Mouse (Mus musculus) liver, adult 2 months (tissue): ENCODE data around the gene Atn1. TPM values are rescaled to one million over a fixed set of nuclear protein-coding genes. Genes with fewer than 3 reads are reported as not detected.

Experiments used
- DNase-seq: peaks from one replicate; pipeline ENCODE4 v3.0.0-alpha.2; 2011; ENCODE audit warnings: low read depth, low spot score; ENCODE audit errors: extremely low read depth
- H3K27ac ChIP-seq: fragments of 200-500 bp; replicated peaks from 2 replicates; pipeline ENCODE4 v1.5.1; 2012; ENCODE audit warnings: low read depth, mild to moderate bottlenecking, control low read depth, inconsistent platforms, low read length; ENCODE audit not compliant: insufficient read depth
- H3K27me3 ChIP-seq: fragments of 200-500 bp; 2 replicates; pipeline ENCODE4 v1.6.1; 2012; ENCODE audit warnings: mild to moderate bottlenecking, moderate library complexity, low read length, inconsistent platforms; ENCODE audit not compliant: control insufficient read depth, insufficient read depth
- H3K36me3 ChIP-seq: fragments of 200-500 bp; 2 replicates; pipeline ENCODE4 v1.6.1; 2012; ENCODE audit warnings: low read length, inconsistent platforms; ENCODE audit not compliant: control insufficient read depth, insufficient read depth
- H3K4me1 ChIP-seq: fragments of 200-500 bp; 2 replicates; pipeline ENCODE4 v1.6.1; 2011; ENCODE audit warnings: low read length; ENCODE audit not compliant: control insufficient read depth, insufficient read depth
- H3K4me3 ChIP-seq: fragments of 200-500 bp; 2 replicates; pipeline ENCODE4 v1.5.1; 2011; ENCODE audit warnings: low read depth, mild to moderate bottlenecking, control low read depth, low read length, moderate library complexity; ENCODE audit not compliant: insufficient read depth
- H3K79me2 ChIP-seq: fragments of 200-500 bp; 2 replicates; pipeline ENCODE4 v1.6.1; 2012; ENCODE audit warnings: inconsistent platforms, mild to moderate bottlenecking, low read length, moderate library complexity; ENCODE audit not compliant: control insufficient read depth, insufficient read depth
- H3K9ac ChIP-seq: fragments of 200-500 bp; 2 replicates; pipeline ENCODE4 v1.6.1; 2012; ENCODE audit warnings: low read depth, mild to moderate bottlenecking, control low read depth, inconsistent platforms, low read length
- CTCF ChIP-seq: fragments of 200-500 bp; IDR thresholded peaks from 2 replicates; pipeline ENCODE4 v1.5.1; 2011; ENCODE audit warnings: low read depth, low read length, control low read depth
- POLR2A ChIP-seq: fragments of 200-500 bp; IDR thresholded peaks from 2 replicates; pipeline ENCODE4 v1.6.1; 2011; ENCODE audit warnings: low read length, control low read depth; ENCODE audit not compliant: insufficient read depth; ENCODE audit errors: extremely low read depth
- WGBS: fragments of 180-500 bp; shearing (Covaris S2); methylation state at CpG from one replicate; pipeline ENCODE4 v1.1.7; 2018; 5-methylcytosine and 5-hydroxymethylcytosine counted together
- polyA plus RNA-seq: library from polyadenylated mRNA; depleted of rRNA; stranded (reverse); fragments of >200 nt; gene quantifications from 2 replicates; pipeline ENCODE4 v1.2.3, GENCODE M21; 2012
- total RNA-seq: library from RNA; depleted of rRNA; stranded (reverse); fragments of >200 nt; gene quantifications from 2 replicates; pipeline ENCODE4 v1.2.3, GENCODE M21; 2014

The Atn1 gene
- total and polyA plus RNA-seq, 2 experiments, result 1.4 to 10.9 TPM

GRCm38 (mm10) chr6:124728621-124729020 lies 27.7 kb downstream of the Atn1 start:
- Histone ChIP-seq H3K36me3 (no peaks in the 10 kb centered on the region; the same call in 1 of the 2 replicates), H3K27me3 (no peaks in the 10 kb centered on the region), H3K4me1 (no peaks in the 10 kb centered on the region), H3K79me2 (no peaks in the 10 kb centered on the region; the same call in 1 of the 2 replicates), H3K27ac (no peak overlapping the region), H3K9ac (no peak overlapping the region), H3K4me3 (no peak overlapping the region)
- DNase-seq, result no peak
- TF ChIP-seq POLR2A (no peak), CTCF (no peak)
- WGBS, result 93% methylated on average over 10 of the region's 10 CpGs

GRCm38 (mm10) chr6:124724472-124724871 lies 31.9 kb downstream of the Atn1 start:
- Histone ChIP-seq H3K9ac (no peak overlapping the region), H3K27me3 (no peaks in the 10 kb centered on the region), H3K27ac (no peak overlapping the region), H3K4me3 (no peak overlapping the region), H3K4me1 (peaks cover 7% of the 10 kb centered on the region; the same call in 1 of the 2 replicates), H3K36me3 (no peaks in the 10 kb centered on the region), H3K79me2 (no peaks in the 10 kb centered on the region)
- TF ChIP-seq POLR2A (no peak), CTCF (no peak)
- WGBS, result 90% methylated on average over 10 of the region's 10 CpGs
- DNase-seq, result no peak

- 72% methylated on average over 8 of the region's 8 CpGs for WGBS
- no peak for DNase-seq
- Histone ChIP-seq H3K79me2 (no peaks in the 10 kb centered on the region), H3K4me3 (no peak overlapping the region), H3K36me3 (no peaks in the 10 kb centered on the region), H3K9ac (no peak overlapping the region), H3K27ac (no peak overlapping the region), H3K27me3 (no peaks in the 10 kb centered on the region), H3K4me1 (peaks cover 10% of the 10 kb centered on the region)
- TF ChIP-seq POLR2A (no peak), CTCF (no peak)
These were observed 32.8 kb downstream of the Atn1 start for GRCm38 (mm10) chr6:124723541-124723940.

- no peak for DNase-seq
- Histone ChIP-seq H3K79me2 (no peaks in the 10 kb centered on the region), H3K27ac (no peak overlapping the region), H3K36me3 (no peaks in the 10 kb centered on the region), H3K4me3 (no peak overlapping the region), H3K27me3 (no peaks in the 10 kb centered on the region), H3K4me1 (peaks cover 10% of the 10 kb centered on the region), H3K9ac (no peak overlapping the region)
- WGBS, result 92% methylated on average over 6 of the region's 6 CpGs
- no peak for TF ChIP-seq POLR2A
These were observed 33.3 kb downstream of the Atn1 start for GRCm38 (mm10) chr6:124722876-124723473.

GRCm38 (mm10) chr6:124720904-124721303 lies 35.4 kb downstream of the Atn1 start:
- 81% methylated on average over 11 of the region's 11 CpGs for WGBS
- DNase-seq, result no peak
- no peak overlapping the region for H3K4me3 ChIP-seq
- peaks cover 8% of the 10 kb centered on the region for H3K36me3 ChIP-seq
- peaks cover 10% of the 10 kb centered on the region for H3K4me1 ChIP-seq
- TF ChIP-seq CTCF (no peak), POLR2A (no peak)
- no peak overlapping the region for H3K9ac ChIP-seq
- no peak overlapping the region for H3K27ac ChIP-seq
- no peaks in the 10 kb centered on the region for H3K79me2 ChIP-seq
- no peaks in the 10 kb centered on the region for H3K27me3 ChIP-seq

GRCm38 (mm10) chr6:124719354-124719978 lies 36.9 kb downstream of the Atn1 start:
- H3K9ac ChIP-seq, result no peak overlapping the region

More at GRCm38 (mm10) chr6:124719354-124719978, 36.9 kb downstream of the Atn1 start:
- peak; percentile 92 for DNase-seq
- Histone ChIP-seq H3K4me1 (peaks cover 10% of the 10 kb centered on the region), H3K27ac (peak overlapping the region; percentile 32; the same call in 1 of the 2 replicates), H3K79me2 (no peaks in the 10 kb centered on the region), H3K27me3 (no peaks in the 10 kb centered on the region), H3K4me3 (no peak overlapping the region), H3K36me3 (peaks cover 15% of the 10 kb centered on the region)
- no peak for TF ChIP-seq POLR2A
- no peak for TF ChIP-seq CTCF
- 45% methylated on average over 7 of the region's 7 CpGs for WGBS
